Mouse (Mus musculus): ENCODE measurements at regions not wholly inside any gene's neighbourhood (a gene's known extent, or its start where the extent isn't known, plus 50 kb on each side); places are given as distances from the start of the nearest gene placed in this dataset.

GRCm38 (mm10) chr1:100644858-100645257 lies 872.3 kb downstream of the Cntnap5b start:
- ATAC-seq (ENCODE audit: low FRiP score, low TSS enrichment) = no peak
- no peaks in the 10 kb centered on the region for H3K27me3 ChIP-seq (ENCODE audit: control insufficient read depth, insufficient read depth, low read length)
- H3K4me1 ChIP-seq (replicated peaks; ENCODE audit: control insufficient read depth, insufficient read depth) = no peaks in the 10 kb centered on the region
- TF ChIP-seq EP300 (optimal IDR thresholded peaks at IDR 0.05) (no peak), CTCF (IDR thresholded peaks at IDR 0.05; ENCODE audit: low read depth) (no peak)
- no peak for DNase-seq (ENCODE audit: low spot score)
- H3K9ac ChIP-seq (ENCODE audit: low read length) = no peak overlapping the region
- H3K4me3 ChIP-seq (ENCODE audit: low read depth, low read length) = no peak overlapping the region
- H3K9me3 ChIP-seq (ENCODE audit: control insufficient read depth, low read length) = no peaks in the 10 kb centered on the region
- H3K4me2 ChIP-seq (replicated peaks; ENCODE audit: low read depth) = no peak overlapping the region
- no peaks in the 10 kb centered on the region for H3K36me3 ChIP-seq (ENCODE audit: control insufficient read depth, insufficient read depth, low read length)
- no peak overlapping the region for H3K27ac ChIP-seq (replicated peaks)

- DNase-seq (ENCODE audit: low spot score) (no peak), ATAC-seq (ENCODE audit: low FRiP score, low TSS enrichment) (no peak)
- Histone ChIP-seq H3K27ac (replicated peaks) (no peak overlapping the region), H3K4me3 (ENCODE audit: low read depth, low read length) (no peak overlapping the region), H3K27me3 (ENCODE audit: control insufficient read depth, insufficient read depth, low read length) (no peaks in the 10 kb centered on the region), H3K9ac (ENCODE audit: low read length) (no peak overlapping the region), H3K4me2 (replicated peaks; ENCODE audit: low read depth) (no peak overlapping the region), H3K9me3 (ENCODE audit: control insufficient read depth, low read length) (no peaks in the 10 kb centered on the region), H3K36me3 (ENCODE audit: control insufficient read depth, insufficient read depth, low read length) (no peaks in the 10 kb centered on the region), H3K4me1 (replicated peaks; ENCODE audit: control insufficient read depth, insufficient read depth) (no peaks in the 10 kb centered on the region)
- no peak for TF ChIP-seq CTCF (IDR thresholded peaks at IDR 0.05; ENCODE audit: low read depth)
- no peak for TF ChIP-seq EP300 (optimal IDR thresholded peaks at IDR 0.05)
- 70% methylated on average over 3 of the region's 3 CpGs for WGBS
Measured at GRCm38 (mm10) chr1:100660822-100661221, 888.3 kb downstream of the Cntnap5b start.

GRCm38 (mm10) chr1:100706898-100707297 lies 934.3 kb downstream of the Cntnap5b start:
- DNase-seq (ENCODE audit: low spot score) (no peak), ATAC-seq (ENCODE audit: low FRiP score, low TSS enrichment) (peak; percentile 77; the same call in 1 of the 2 replicates)
- TF ChIP-seq EP300 (optimal IDR thresholded peaks at IDR 0.05) = no peak
- TF ChIP-seq CTCF (IDR thresholded peaks at IDR 0.05; ENCODE audit: low read depth) = no peak
- 69% methylated on average over 3 of the region's 3 CpGs for WGBS
- no peak overlapping the region for H3K4me3 ChIP-seq (ENCODE audit: low read depth, low read length)
- H3K27ac ChIP-seq (replicated peaks) = no peak overlapping the region
- no peaks in the 10 kb centered on the region for H3K36me3 ChIP-seq (ENCODE audit: control insufficient read depth, insufficient read depth, low read length)
- no peaks in the 10 kb centered on the region for H3K4me1 ChIP-seq (replicated peaks; ENCODE audit: control insufficient read depth, insufficient read depth)
- no peaks in the 10 kb centered on the region for H3K27me3 ChIP-seq (ENCODE audit: control insufficient read depth, insufficient read depth, low read length)
- H3K4me2 ChIP-seq (replicated peaks; ENCODE audit: low read depth) = no peak overlapping the region
- no peak overlapping the region for H3K9ac ChIP-seq (ENCODE audit: low read length)
- no peaks in the 10 kb centered on the region for H3K9me3 ChIP-seq (ENCODE audit: control insufficient read depth, low read length)

Measured in stomach, postnatal 0 days (tissue).